Mouse (Mus musculus) liver, embryonic 14.5 days (tissue): ENCODE measurements at regions not wholly inside any gene's neighbourhood (a gene's known extent, or its start where the extent isn't known, plus 50 kb on each side); places are given as distances from the start of the nearest gene placed in this dataset.

Experiments used
- ATAC-seq: fragments of 200-750 bp; cut with Nextera tagmentation; 2 replicates; pipeline ENCODE4 v1.8.0; 2017; ENCODE audit warnings: moderate number of reproducible peaks, mild to moderate bottlenecking, moderate library complexity; ENCODE audit not compliant: insufficient read depth
- DNase-seq, 3 experiments: peaks; one replicate each; pipeline ENCODE4 v3.0.0-alpha.2; 2012 to 2013; ENCODE audit warnings: low read depth in 3 of 3, low spot score in 3 of 3
- H3K27ac ChIP-seq: fragments of 300-500 bp; sonication (generic); 2 replicates; pipeline ENCODE4 v1.5.1; 2014; ENCODE audit warnings: moderate library complexity, mild to moderate bottlenecking, control low read depth, inconsistent platforms
- H3K27me3 ChIP-seq: fragments of 300-500 bp; sonication (generic); 2 replicates; pipeline ENCODE4 v1.6.1; 2014; ENCODE audit warnings: mild to moderate bottlenecking, low read length, moderate library complexity; ENCODE audit not compliant: control insufficient read depth, insufficient read depth
- H3K36me3 ChIP-seq: fragments of 300-500 bp; sonication (generic); replicated peaks from 2 replicates; pipeline ENCODE4 v1.6.1; 2014; ENCODE audit warnings: low read depth; ENCODE audit not compliant: control insufficient read depth, insufficient read depth
- H3K4me1 ChIP-seq, 2 experiments: fragments of 200-500 bp in 1 of 2; fragments of 300-500 bp in 1 of 2; sonication (generic) in 1 of 2; replicated peaks; 2 replicates each; pipeline ENCODE4 v1.6.1; 2012 to 2014; ENCODE audit warnings: antibody characterized with exemption in 1 of 2, inconsistent platforms in 1 of 2, low read length in 1 of 2; ENCODE audit not compliant: control insufficient read depth in 2 of 2, insufficient read depth in 2 of 2
- H3K4me2 ChIP-seq: fragments of 300-500 bp; sonication (generic); 2 replicates; pipeline ENCODE4 v1.6.1; 2014; ENCODE audit warnings: low read depth, mild to moderate bottlenecking, control low read depth, moderate library complexity
- H3K4me3 ChIP-seq, 2 experiments: fragments of 200-500 bp in 1 of 2; fragments of 300-500 bp in 1 of 2; sonication (generic) in 1 of 2; 2 replicates each; pipeline ENCODE4 v1.5.1; 2012 to 2014; ENCODE audit warnings: low read depth in 2 of 2, low read length in 2 of 2, mild to moderate bottlenecking in 2 of 2, control low read depth in 1 of 2, inconsistent platforms in 1 of 2, moderate library complexity in 1 of 2; ENCODE audit not compliant: insufficient read depth in 1 of 2
- H3K9ac ChIP-seq: fragments of 300-500 bp; sonication (generic); replicated peaks from 2 replicates; pipeline ENCODE4 v1.6.1; 2014; ENCODE audit warnings: mild to moderate bottlenecking, control low read depth, moderate library complexity
- H3K9me3 ChIP-seq: fragments of 300-500 bp; sonication (generic); 2 replicates; pipeline ENCODE4 v1.6.1; 2016; ENCODE audit warnings: low read length, mixed read lengths; ENCODE audit not compliant: control insufficient read depth
- CTCF ChIP-seq: IDR thresholded peaks from 2 replicates; pipeline ENCODE4 v1.5.1; 2016; ENCODE audit warnings: antibody characterized with exemption, low read depth, control low read depth
- EP300 ChIP-seq: IDR thresholded peaks from 2 replicates; pipeline ENCODE4 v1.6.1; 2016; ENCODE audit warnings: antibody characterized with exemption, low read depth
- WGBS: fragments of 180-500 bp; shearing (Covaris S2); extraction: QIAGEN DNeasy Blood & Tissue Kit; methylation state at CpG from one replicate; pipeline ENCODE4 v1.1.7; 2014; ENCODE audit not compliant: insufficient replicate concordance; 5-methylcytosine and 5-hydroxymethylcytosine counted together

DNA sequence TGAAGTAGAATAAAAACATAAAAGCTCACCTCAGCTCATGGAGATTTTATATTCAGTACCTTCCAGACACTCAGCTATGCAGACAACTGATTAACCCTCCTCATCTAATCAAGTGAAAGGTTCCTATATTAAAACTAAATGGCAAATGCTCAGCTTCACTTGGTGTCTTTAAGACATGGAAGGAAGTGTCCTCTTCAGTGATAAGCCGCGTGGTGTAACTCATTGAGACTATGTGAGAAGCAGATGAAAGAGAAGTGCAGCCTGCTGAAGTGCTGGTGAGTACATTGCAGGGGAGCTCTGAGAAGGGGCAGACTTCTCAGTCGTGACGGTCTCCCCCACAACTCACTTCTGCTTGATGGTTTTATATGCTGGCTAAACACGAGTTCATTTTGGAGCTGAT is 86.6 kb upstream of the Lgalsl start:
- Histone ChIP-seq H3K27me3 (no peaks in the 10 kb centered on the region), H3K9ac (peak overlapping the region; percentile 74), H3K4me2 (peak overlapping the region; percentile 66), H3K4me3 (no peak overlapping the region), H3K9me3 (no peaks in the 10 kb centered on the region), H3K27ac (peak overlapping the region; percentile 99), H3K4me1 (peaks cover 45 to 57% of the 10 kb centered on the region in 2 experiments), H3K36me3 (no peaks in the 10 kb centered on the region)
- no peak for DNase-seq
- no peak for ATAC-seq
- WGBS, result 11% methylated on average over 5 of the region's 5 CpGs
- TF ChIP-seq EP300 (no peak), CTCF (no peak)

DNA sequence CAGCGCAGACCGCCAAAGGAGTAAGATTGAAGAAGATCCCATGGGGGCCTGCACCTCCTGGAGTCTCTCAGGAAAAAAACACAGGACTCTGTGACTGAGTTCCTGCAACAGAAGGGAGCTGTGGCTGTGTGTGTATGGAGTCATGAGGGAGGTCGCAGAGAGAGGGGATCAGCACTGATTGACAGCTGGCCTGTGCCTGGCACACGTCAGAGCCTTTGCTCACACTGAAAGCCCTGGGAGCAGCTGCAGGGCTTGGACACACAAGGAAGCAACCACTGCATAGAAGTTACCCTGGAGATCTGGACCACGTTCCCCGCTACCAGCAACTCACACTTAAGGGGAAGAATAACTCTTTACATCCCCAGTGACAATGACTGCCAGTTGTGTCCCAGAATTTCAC is 92.3 kb upstream of the Lgalsl start:
- no peak overlapping the region for H3K4me3 ChIP-seq
- peaks cover 3 to 11% of the 10 kb centered on the region in 2 experiments for H3K4me1 ChIP-seq
- no peak overlapping the region for H3K9ac ChIP-seq
- no peak for ATAC-seq
- H3K4me2 ChIP-seq, result no peak overlapping the region
- no peaks in the 10 kb centered on the region for H3K9me3 ChIP-seq
- WGBS, result 52% methylated on average over 6 of the region's 6 CpGs
- no peaks in the 10 kb centered on the region; the same call in 1 of the 2 replicates for H3K27me3 ChIP-seq
- no peak overlapping the region for H3K27ac ChIP-seq
- H3K36me3 ChIP-seq, result no peaks in the 10 kb centered on the region
- no peak for DNase-seq
- TF ChIP-seq EP300 (no peak), CTCF (no peak)

DNA sequence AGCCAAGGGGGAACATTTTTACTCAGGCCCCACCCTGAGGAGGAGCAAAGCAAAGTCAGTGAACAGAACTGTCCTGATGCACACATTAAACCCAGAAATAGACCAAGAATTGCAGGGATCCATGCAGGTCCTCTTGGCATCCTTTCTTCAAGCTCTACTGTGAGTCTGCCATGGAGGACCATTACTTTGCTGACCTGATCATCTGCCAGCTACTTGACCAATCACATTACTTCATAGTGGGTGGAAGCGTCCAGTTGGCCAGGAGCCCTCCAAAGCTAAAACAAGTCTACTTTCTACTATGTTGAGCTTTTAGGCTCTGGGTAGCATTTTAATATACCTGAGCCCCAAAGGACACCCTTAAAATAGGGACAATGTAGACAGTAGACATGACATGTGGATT is 98.6 kb upstream of the Lgalsl start:
- Histone ChIP-seq H3K4me1 (no peaks in the 10 kb centered on the region; a peak in 1 of 4 replicates), H3K27me3 (no peaks in the 10 kb centered on the region), H3K9ac (no peak overlapping the region), H3K27ac (no peak overlapping the region), H3K9me3 (no peaks in the 10 kb centered on the region), H3K4me2 (no peak overlapping the region), H3K4me3 (no peak overlapping the region), H3K36me3 (no peaks in the 10 kb centered on the region)
- ATAC-seq, result no peak
- TF ChIP-seq EP300 (no peak), CTCF (no peak)
- DNase-seq, result no peak
- whole genome bisulfite sequencing, result 61% methylated on average over 1 of the region's 1 CpGs

DNA sequence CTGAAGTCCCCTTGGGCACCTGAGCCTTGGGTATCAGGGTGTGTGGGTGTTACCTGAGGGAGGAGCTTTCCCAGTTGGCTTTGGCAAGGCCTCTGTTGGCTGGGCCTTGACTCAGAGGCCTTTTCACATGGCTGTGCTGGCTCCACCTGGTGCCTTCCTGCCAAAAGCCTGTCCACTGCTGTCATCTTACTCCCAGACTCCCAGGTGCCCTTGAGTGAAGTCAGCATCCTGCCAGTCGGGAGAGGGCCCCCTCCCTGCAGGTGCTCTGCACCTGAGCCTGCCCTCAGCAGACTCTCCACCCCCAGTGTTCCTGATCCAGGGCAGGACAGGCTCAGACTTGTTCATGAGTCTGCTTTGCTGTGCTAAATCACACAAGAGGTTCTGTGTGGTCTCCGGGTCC is 99.2 kb upstream of the Lgalsl start:
- no peaks in the 10 kb centered on the region for H3K36me3 ChIP-seq
- DNase-seq, result no peak
- no peak overlapping the region for H3K27ac ChIP-seq
- TF ChIP-seq EP300 (no peak), CTCF (no peak)
- ATAC-seq, result no peak
- H3K4me3 ChIP-seq, result no peak overlapping the region
- no peak overlapping the region for H3K9ac ChIP-seq
- H3K27me3 ChIP-seq, result no peaks in the 10 kb centered on the region
- no peaks in the 10 kb centered on the region for H3K9me3 ChIP-seq
- no peaks in the 10 kb centered on the region; a peak in 1 of 4 replicates for H3K4me1 ChIP-seq
- 49% methylated on average over 2 of the region's 2 CpGs for WGBS
- H3K4me2 ChIP-seq, result no peak overlapping the region

DNA sequence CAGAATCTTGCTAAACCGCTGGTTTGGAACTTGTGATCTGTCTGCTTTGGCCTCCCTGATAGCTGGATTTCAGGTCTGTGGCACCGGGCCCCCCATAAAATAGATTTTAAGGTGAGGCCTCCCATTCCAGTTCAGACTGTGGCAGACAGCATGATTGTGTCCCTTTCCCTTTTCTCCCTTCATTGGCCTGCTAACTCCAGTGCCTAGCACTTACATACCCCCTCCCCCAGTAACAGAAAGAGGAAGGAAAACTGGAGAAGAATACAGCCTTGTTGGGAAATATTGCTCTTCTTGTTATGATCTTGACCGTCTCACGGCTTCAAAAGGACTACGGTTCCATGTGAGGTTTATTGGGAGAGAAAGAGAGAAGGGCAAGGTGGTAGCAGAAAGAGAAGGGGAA is 99.7 kb upstream of the Lgalsl start:
- DNase-seq (no peak), ATAC-seq (no peak)
- Histone ChIP-seq H3K4me3 (no peak overlapping the region), H3K9me3 (no peaks in the 10 kb centered on the region), H3K4me2 (no peak overlapping the region), H3K9ac (no peak overlapping the region), H3K4me1 (no peaks in the 10 kb centered on the region; a peak in 1 of 4 replicates), H3K27me3 (no peaks in the 10 kb centered on the region), H3K36me3 (no peaks in the 10 kb centered on the region), H3K27ac (no peak overlapping the region)
- 53% methylated on average over 5 of the region's 5 CpGs for WGBS
- TF ChIP-seq CTCF, result no peak
- no peak for TF ChIP-seq EP300
